Mouse (Mus musculus): ENCODE results near the gene Ube2b.

DNA sequence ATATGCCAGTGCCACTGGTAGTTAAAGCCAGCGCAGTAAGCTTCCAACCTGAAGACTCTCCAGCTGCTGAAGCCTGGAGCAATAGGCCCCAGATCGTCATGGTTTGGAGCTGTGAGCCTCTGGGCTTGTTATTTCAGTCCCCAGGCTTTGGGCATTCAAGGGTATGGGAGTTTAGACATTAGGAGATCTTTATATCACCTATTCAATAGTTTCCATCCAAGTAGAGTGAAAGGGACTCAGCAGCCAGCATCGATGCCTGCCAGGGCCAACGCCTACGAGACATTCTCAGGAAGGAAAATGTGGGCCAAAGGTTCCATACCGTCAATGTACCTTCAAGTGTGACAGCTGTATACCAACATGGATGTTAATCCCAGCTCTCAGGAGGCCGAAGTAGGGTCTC lies 38.3 kb downstream of the Ube2b start:
- TF ChIP-seq EP300 (IDR thresholded peaks at IDR 0.05): no peak
- TF ChIP-seq CTCF (IDR thresholded peaks at IDR 0.05): no peak
